Mouse (Mus musculus) MEL (cell line): ENCODE results near the gene Atrnl1. TPM values are rescaled to one million over a fixed set of nuclear protein-coding genes. Genes with fewer than 3 reads are reported as not detected.

Experiments used
- DNase-seq: peaks from one replicate; pipeline ENCODE4 v3.0.0; 2011; ENCODE audit warnings: low read depth, low spot score
- H3K27ac ChIP-seq: 2 replicates; pipeline ENCODE4 v1.5.1; 2012; ENCODE audit warnings: low read depth, mild to moderate bottlenecking, control low read depth, low read length, moderate library complexity; ENCODE audit not compliant: control insufficient read depth
- H3K27me3 ChIP-seq, 2 experiments: fragments of 150-350 bp in 1 of 2; sonication (generic) in 1 of 2; 2 replicates each; pipeline ENCODE4 v1.6.1; 2012; ENCODE audit warnings: low read length in 2 of 2, mild to moderate bottlenecking in 2 of 2, improper control_type of control experiment in 1 of 2, moderate library complexity in 1 of 2; ENCODE audit not compliant: insufficient read depth in 2 of 2, control insufficient read depth in 1 of 2
- H3K36me3 ChIP-seq, 2 experiments: 2 replicates each; pipeline ENCODE4 v1.6.1; 2012 to 2014; ENCODE audit warnings: low read length in 2 of 2, improper control_type of control experiment in 1 of 2, inconsistent platforms in 1 of 2, mild to moderate bottlenecking in 1 of 2; ENCODE audit not compliant: insufficient read depth in 2 of 2, control insufficient read depth in 1 of 2
- H3K4me1 ChIP-seq, 2 experiments: fragments of 150-350 bp in 1 of 2; sonication (generic) in 1 of 2; 2 replicates each; pipeline ENCODE4 v1.6.1; 2012; ENCODE audit warnings: low read length in 2 of 2, improper control_type of control experiment in 1 of 2, mild to moderate bottlenecking in 1 of 2; ENCODE audit not compliant: insufficient read depth in 2 of 2, control insufficient read depth in 1 of 2
- H3K4me3 ChIP-seq, 2 experiments: fragments of 150-350 bp in 1 of 2; sonication (generic) in 1 of 2; 2 replicates each; pipeline ENCODE4 v1.5.1; 2012; ENCODE audit warnings: low read depth in 2 of 2, low read length in 2 of 2, mild to moderate bottlenecking in 2 of 2, moderate library complexity in 2 of 2, control low read depth in 1 of 2, improper control_type of control experiment in 1 of 2; ENCODE audit not compliant: control insufficient read depth in 1 of 2, insufficient read depth in 1 of 2
- H3K79me2 ChIP-seq: 2 replicates; pipeline ENCODE4 v1.6.1; 2012; ENCODE audit warnings: mild to moderate bottlenecking, low read length, moderate library complexity; ENCODE audit not compliant: control insufficient read depth, poor library complexity, insufficient read depth
- H3K9ac ChIP-seq: 2 replicates; pipeline ENCODE4 v1.6.1; 2012; ENCODE audit warnings: low read depth, mild to moderate bottlenecking, control low read depth, low read length, moderate library complexity; ENCODE audit not compliant: control insufficient read depth, poor library complexity, severe bottlenecking
- H3K9me3 ChIP-seq: fragments of 150-350 bp; sonication (generic); replicated peaks from 2 replicates; pipeline ENCODE4 v1.6.1; 2012; ENCODE audit warnings: mild to moderate bottlenecking, low read length, improper control_type of control experiment, moderate library complexity; ENCODE audit not compliant: insufficient read depth
- BHLHE40 ChIP-seq: IDR thresholded peaks from 2 replicates; pipeline ENCODE4 v1.6.1; 2012; ENCODE audit warnings: low read depth, mild to moderate bottlenecking, inconsistent platforms, low read length, improper control_type of control experiment, borderline replicate concordance
- CHD1 ChIP-seq: IDR thresholded peaks from 2 replicates; pipeline ENCODE4 v1.6.1; 2012; ENCODE audit warnings: low read depth, mild to moderate bottlenecking, inconsistent platforms, low read length, improper control_type of control experiment
- CHD2 ChIP-seq: IDR thresholded peaks from 2 replicates; pipeline ENCODE4 v1.6.1; 2011; ENCODE audit warnings: low read length, improper control_type of control experiment
- CTCF ChIP-seq, 3 experiments: IDR thresholded peaks in 2 of 3; conservative IDR thresholded peaks in 1 of 3; 2 replicates each; pipeline ENCODE4 v1.5.1; 2011 to 2012; ENCODE audit warnings: low read length in 3 of 3, low read depth in 2 of 3, mild to moderate bottlenecking in 2 of 3, improper control_type of control experiment in 1 of 3, inconsistent platforms in 1 of 3, mixed read lengths in 1 of 3, moderate library complexity in 1 of 3; ENCODE audit not compliant: control insufficient read depth in 1 of 3, insufficient read depth in 1 of 3, poor library complexity in 1 of 3, severe bottlenecking in 1 of 3
- EP300 ChIP-seq, 2 experiments: IDR thresholded peaks; 2 replicates each; pipeline ENCODE4 v1.6.1; 2011; ENCODE audit warnings: improper control_type of control experiment in 2 of 2, low read length in 2 of 2, low read depth in 1 of 2, mild to moderate bottlenecking in 1 of 2
- ETS1 ChIP-seq: IDR thresholded peaks from 2 replicates; pipeline ENCODE4 v1.6.1; 2012; ENCODE audit warnings: low read depth, mild to moderate bottlenecking, inconsistent platforms, low read length, improper control_type of control experiment, moderate library complexity
- GATA1 ChIP-seq: IDR thresholded peaks from 2 replicates; pipeline ENCODE4 v1.6.1; 2011; ENCODE audit warnings: low read depth, low read length, improper control_type of control experiment
- MAX ChIP-seq: IDR thresholded peaks from 2 replicates; pipeline ENCODE4 v1.6.1; 2011; ENCODE audit warnings: low read length, improper control_type of control experiment
- MEF2A ChIP-seq: IDR thresholded peaks from 2 replicates; pipeline ENCODE4 v1.6.1; 2014; ENCODE audit warnings: low read depth, mild to moderate bottlenecking, inconsistent platforms, low read length, improper control_type of control experiment; ENCODE audit not compliant: poor library complexity, insufficient replicate concordance, severe bottlenecking; ENCODE audit errors: extremely low read depth
- NELFE ChIP-seq: IDR thresholded peaks from 2 replicates; pipeline ENCODE4 v1.6.1; 2011; ENCODE audit warnings: low read depth, low read length, improper control_type of control experiment
- NRF1 ChIP-seq: IDR thresholded peaks from 2 replicates; pipeline ENCODE4 v1.6.1; 2014; ENCODE audit warnings: low read depth, mild to moderate bottlenecking, inconsistent platforms, low read length, improper control_type of control experiment, moderate library complexity; ENCODE audit not compliant: poor library complexity, insufficient read depth, severe bottlenecking
- POLR2A ChIP-seq, 2 experiments: IDR thresholded peaks; 2 replicates each; pipeline ENCODE4 v1.6.1; 2011 to 2012; ENCODE audit warnings: low read length in 2 of 2, mild to moderate bottlenecking in 2 of 2, control low read depth in 1 of 2, improper control_type of control experiment in 1 of 2, low read depth in 1 of 2, moderate library complexity in 1 of 2; ENCODE audit not compliant: control insufficient read depth in 1 of 2, insufficient read depth in 1 of 2, poor library complexity in 1 of 2
- POLR2AphosphoS2 ChIP-seq: IDR thresholded peaks from 2 replicates; pipeline ENCODE4 v1.6.1; 2011; ENCODE audit warnings: low read length, improper control_type of control experiment
- RAD21 ChIP-seq: IDR thresholded peaks from 2 replicates; pipeline ENCODE4 v1.6.1; 2011; ENCODE audit warnings: mild to moderate bottlenecking, low read depth, low read length, improper control_type of control experiment
- RCOR1 ChIP-seq: IDR thresholded peaks from 2 replicates; pipeline ENCODE4 v1.6.1; 2012; ENCODE audit warnings: low read depth, mild to moderate bottlenecking, inconsistent platforms, low read length, improper control_type of control experiment
- SMC3 ChIP-seq: IDR thresholded peaks from 2 replicates; pipeline ENCODE4 v1.6.1; 2011; ENCODE audit warnings: low read depth, low read length, improper control_type of control experiment
- TCF12 ChIP-seq: IDR thresholded peaks from 2 replicates; pipeline ENCODE4 v1.6.1; 2014; ENCODE audit warnings: low read depth, mild to moderate bottlenecking, inconsistent platforms, low read length, improper control_type of control experiment, moderate library complexity
- UBTF ChIP-seq: IDR thresholded peaks from 2 replicates; pipeline ENCODE4 v1.6.1; 2012; ENCODE audit warnings: low read depth, mild to moderate bottlenecking, inconsistent platforms, low read length, improper control_type of control experiment, moderate library complexity, borderline replicate concordance; ENCODE audit not compliant: insufficient read depth
- USF2 ChIP-seq, 2 experiments: IDR thresholded peaks; 2 replicates each; pipeline ENCODE4 v1.6.1; 2011 to 2012; ENCODE audit warnings: improper control_type of control experiment in 2 of 2, low read length in 2 of 2, borderline replicate concordance in 1 of 2, inconsistent platforms in 1 of 2, low read depth in 1 of 2, mild to moderate bottlenecking in 1 of 2; ENCODE audit not compliant: insufficient read depth in 1 of 2
- ZMIZ1 ChIP-seq: IDR thresholded peaks from 2 replicates; pipeline ENCODE4 v1.6.1; 2012; ENCODE audit warnings: low read depth, mild to moderate bottlenecking, inconsistent platforms, low read length, improper control_type of control experiment, moderate library complexity
- ZNF384 ChIP-seq: IDR thresholded peaks from 2 replicates; pipeline ENCODE4 v1.6.1; 2012; ENCODE audit warnings: low read depth, mild to moderate bottlenecking, inconsistent platforms, low read length, improper control_type of control experiment
- polyA plus RNA-seq, 2 experiments: library from polyadenylated mRNA; stranded (reverse) in 1 of 2; unstranded in 1 of 2; fragments of >175 nt in 1 of 2; fragments of >200 nt in 1 of 2; gene quantifications; 2 replicates each; pipeline versions ENCODE4 v1.2.1 to v1.2.4; 2012; ENCODE audit warnings: low replicate concordance in 2 of 2, low read depth in 1 of 2; ENCODE audit not compliant: insufficient read length in 2 of 2, insufficient read depth in 1 of 2, missing spikeins in 1 of 2
- total RNA-seq: library from RNA; depleted of rRNA; stranded (reverse); fragments of 300-350 nt; gene quantifications from 2 replicates; pipeline ENCODE4 v1.2.3, GENCODE M21; 2012

The Atrnl1 gene
- total and polyA plus RNA-seq, 3 experiments, result 6.4 to 8.2 TPM; not detected in 1

DNA sequence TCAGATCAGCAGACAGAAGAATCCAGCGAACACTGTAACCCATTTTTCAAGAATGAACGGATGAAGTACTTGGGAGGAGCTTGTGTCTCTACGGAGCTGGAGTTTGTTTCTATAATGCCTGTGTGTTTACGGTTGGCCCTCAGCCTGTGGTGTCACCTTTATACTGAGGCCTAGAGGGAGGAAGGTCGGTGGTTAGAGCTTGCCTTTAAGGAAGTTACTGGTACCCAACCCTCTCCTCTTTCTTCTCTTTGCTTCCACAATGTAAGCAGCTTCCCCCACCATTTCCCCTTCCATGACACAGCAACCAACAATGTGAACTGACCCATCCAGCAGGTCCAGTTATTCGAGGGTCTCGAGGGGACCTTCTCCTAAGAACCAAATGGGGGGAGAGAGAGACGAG lies 475.9 kb downstream of the Atrnl1 start:
- H3K27me3 ChIP-seq, result no peaks in the 10 kb centered on the region
- TF ChIP-seq GATA1, result no peak
- no peak for TF ChIP-seq EP300 (IDR thresholded peaks at IDR 0.05; ENCODE audit: low read depth in 1 of 2, low read length in 2 of 2)
- TF ChIP-seq USF2 (IDR thresholded peaks at IDR 0.05; ENCODE audit: borderline replicate concordance in 1 of 2, insufficient read depth in 1 of 2, low read depth in 1 of 2, low read length in 2 of 2), result no peak
- no peak for TF ChIP-seq BHLHE40
- no peak for TF ChIP-seq NRF1
- TF ChIP-seq POLR2A (IDR thresholded peaks at IDR 0.05; ENCODE audit: control insufficient read depth in 1 of 2, insufficient read depth in 1 of 2, low read depth in 1 of 2, low read length in 2 of 2, poor library complexity in 1 of 2), result no peak
- no peak for TF ChIP-seq UBTF
- no peak for TF ChIP-seq NELFE
- no peak for TF ChIP-seq RCOR1
- no peak for TF ChIP-seq SMC3
- no peak for TF ChIP-seq CHD2
- no peak for TF ChIP-seq CTCF (IDR thresholded peaks at IDR 0.05 in 2 of 3, conservative IDR thresholded peaks at IDR 0.05 in 1 of 3; ENCODE audit: control insufficient read depth in 1 of 3, insufficient read depth in 1 of 3, low read depth in 2 of 3, low read length in 3 of 3, poor library complexity in 1 of 3, severe bottlenecking in 1 of 3)
- TF ChIP-seq, all 39 proteins: peak for 0
- DNase-seq, result peak; percentile 18
- H3K79me2 ChIP-seq, result no peaks in the 10 kb centered on the region
- no peak overlapping the region for H3K4me3 ChIP-seq
- no peaks in the 10 kb centered on the region for H3K9me3 ChIP-seq
- no peak overlapping the region for H3K9ac ChIP-seq
- H3K36me3 ChIP-seq, result no peaks in the 10 kb centered on the region
- no peak overlapping the region for H3K27ac ChIP-seq
- no peaks in the 10 kb centered on the region for H3K4me1 ChIP-seq

DNA sequence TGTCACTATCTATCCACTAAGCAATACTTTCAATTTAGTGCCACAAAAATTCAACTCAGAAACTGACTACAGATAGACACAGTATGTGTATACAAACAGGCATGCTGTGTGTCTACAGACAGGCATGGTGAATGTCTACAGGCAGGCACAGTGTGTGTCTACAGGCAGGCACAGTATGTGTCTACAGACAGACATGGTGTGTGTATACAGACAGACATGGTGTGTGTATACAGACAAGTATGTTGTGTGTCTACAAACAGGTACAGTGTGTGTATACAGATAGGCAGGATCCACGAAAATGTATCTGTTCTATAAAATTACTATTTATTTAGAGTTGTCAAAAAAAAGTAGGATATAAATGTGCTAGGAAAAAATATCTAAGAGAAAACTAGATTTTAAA lies 477.1 kb downstream of the Atrnl1 start:
- Histone ChIP-seq H3K4me1 (no peaks in the 10 kb centered on the region), H3K9me3 (no peaks in the 10 kb centered on the region), H3K36me3 (no peaks in the 10 kb centered on the region), H3K27me3 (no peaks in the 10 kb centered on the region), H3K4me3 (no peak overlapping the region), H3K27ac (no peak overlapping the region), H3K79me2 (no peaks in the 10 kb centered on the region), H3K9ac (no peak overlapping the region)
- no peak for TF ChIP-seq TCF12
- TF ChIP-seq RCOR1, result no peak
- no peak for TF ChIP-seq ETS1
- TF ChIP-seq ZMIZ1, result no peak
- no peak for TF ChIP-seq NELFE
- TF ChIP-seq EP300 (IDR thresholded peaks at IDR 0.05; ENCODE audit: low read depth in 1 of 2, low read length in 2 of 2), result no peak
- no peak for TF ChIP-seq UBTF
- TF ChIP-seq MEF2A, result no peak
- TF ChIP-seq MAX, result no peak
- TF ChIP-seq ZNF384, result no peak
- TF ChIP-seq GATA1, result no peak
- TF ChIP-seq CHD1, result no peak
- no peak for TF ChIP-seq NRF1
- no peak for TF ChIP-seq RAD21
- TF ChIP-seq POLR2AphosphoS2, result no peak
- DNase-seq, result no peak
